Mouse (Mus musculus) 3T3-L1 (cell line): Measurements from ENCODE around the gene Nup210l.
A peak's percentile ranks its signal among the peaks of the same experiment; 100 is the strongest.

Experiments used
- DNase-seq: peaks from one replicate; pipeline ENCODE4 v3.0.0-alpha.2; 2015; ENCODE audit warnings: low read depth, low spot score

The Nup210l gene

DNA sequence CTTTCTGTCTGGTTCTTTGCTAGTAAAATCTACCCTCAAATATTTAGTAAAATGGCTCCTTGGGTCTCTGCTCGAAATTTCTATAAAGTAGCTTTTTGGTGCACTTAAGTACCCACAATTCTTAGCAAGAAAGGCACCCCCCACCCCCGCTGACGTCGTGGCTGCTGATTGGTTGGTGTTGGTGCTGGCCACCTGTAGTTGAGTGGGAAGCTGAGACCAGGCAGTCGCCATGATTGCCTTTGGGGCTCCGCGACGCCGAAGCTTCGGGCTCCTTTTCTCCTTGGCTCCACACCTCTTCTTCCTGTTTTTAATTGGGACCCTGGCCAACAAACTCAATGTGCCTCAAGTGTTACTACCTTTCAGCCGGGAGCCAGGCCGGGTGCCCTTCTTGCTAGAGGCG is at the start of gene Nup210l:
Gene Nup210l, plus strand, starts transcription at position 195 of the 400 bp plus-strand sequence.
- no peak for DNase-seq

DNA sequence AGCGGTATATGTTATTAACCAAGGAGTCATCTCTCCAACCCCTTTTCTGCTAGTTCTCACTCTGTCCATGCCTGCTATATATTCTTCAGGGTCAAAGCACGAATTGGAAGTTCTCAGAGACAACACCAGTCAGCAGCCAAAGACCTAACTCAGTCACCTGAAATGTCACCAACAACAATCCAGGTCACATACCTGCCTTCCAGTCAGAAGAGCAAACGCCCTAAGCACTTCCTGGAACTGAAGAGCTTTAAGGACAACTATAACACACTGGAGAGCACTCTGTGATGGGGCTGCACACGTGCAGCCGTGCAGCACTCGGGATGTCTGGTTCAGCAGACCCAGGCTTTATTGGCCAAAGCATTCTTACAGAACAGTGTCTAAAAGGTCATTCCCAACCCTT is 42.4 kb upstream of the Nup210l start:
- DNase-seq: no peak

DNA sequence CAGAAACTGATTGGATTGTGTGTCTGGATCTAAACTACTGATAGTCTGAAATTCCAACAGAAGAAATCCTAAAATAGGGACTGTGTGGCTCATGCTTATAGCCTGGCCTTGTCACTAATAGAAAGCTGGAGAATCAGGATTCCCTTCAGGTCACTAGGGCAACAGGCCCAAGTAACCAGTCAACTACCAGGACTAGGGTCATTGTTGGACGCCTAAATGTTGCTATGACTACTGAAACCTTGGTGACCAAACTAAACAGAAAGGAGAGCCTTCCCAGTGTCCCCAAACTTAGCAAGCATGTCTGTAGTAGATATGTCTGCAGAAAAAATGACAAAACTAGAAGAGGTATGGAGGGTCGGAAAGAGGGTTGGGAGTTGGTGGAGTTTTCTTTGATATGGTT is 41.4 kb upstream of the Nup210l start:
- DNase-seq: no peak

DNA sequence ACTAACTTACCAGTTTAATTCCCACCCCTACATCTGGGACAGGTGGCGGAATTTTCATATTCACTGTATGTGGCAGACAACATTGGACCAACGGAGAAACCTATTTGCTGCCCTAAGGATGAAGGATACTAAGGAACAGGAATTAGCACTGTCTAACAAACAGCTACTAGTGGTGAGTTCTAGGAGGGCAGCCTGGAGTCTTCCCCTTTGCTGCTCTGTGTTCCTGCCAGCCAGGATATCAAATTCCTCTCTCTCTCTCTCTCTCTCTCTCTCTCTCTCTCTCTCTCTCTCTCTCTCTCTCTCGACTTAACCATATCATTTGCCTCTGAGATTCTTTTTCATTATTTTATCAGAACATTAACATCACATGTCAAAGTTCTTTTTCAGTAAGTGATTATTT is 39.5 kb upstream of the Nup210l start:
- peak; percentile 57 for DNase-seq

DNA sequence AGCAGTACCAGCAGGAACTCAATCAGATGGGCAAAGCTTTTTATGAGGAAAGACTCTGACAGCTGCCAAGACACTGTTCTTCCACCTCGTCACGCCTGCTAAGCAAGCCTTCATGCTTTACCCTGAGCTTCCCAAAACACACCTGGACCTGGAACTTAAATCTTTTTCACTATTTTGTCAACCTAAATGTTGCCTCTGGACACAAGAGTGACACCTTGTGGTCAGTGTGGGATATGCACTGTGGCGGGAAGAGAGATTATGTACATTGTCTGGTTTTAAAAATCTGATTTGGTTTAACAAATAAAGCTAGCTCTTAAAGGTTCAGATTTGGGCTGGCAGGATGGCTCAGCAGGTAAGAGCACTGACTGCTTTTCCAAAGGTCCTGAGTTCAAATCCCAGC is 38.4 kb upstream of the Nup210l start:
- DNase-seq: peak; percentile 81

DNA sequence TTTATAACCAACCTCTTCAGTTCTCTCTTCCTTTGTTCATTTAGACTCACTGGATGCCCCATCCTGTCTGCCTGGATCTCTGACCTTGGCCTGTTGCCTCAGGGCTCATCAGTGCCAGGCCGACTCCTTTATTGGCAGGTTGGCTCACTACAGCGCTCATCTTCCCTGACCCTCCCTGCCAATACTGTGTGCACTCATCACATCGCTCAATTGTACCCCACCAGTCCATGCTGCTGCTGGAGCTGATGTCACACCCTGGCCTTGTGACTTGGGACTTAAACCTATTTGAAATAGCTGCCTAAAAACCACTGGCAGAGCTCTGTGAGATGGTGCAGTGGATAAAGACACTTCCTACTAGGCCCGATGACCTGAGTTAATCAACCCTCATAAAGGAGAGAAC is 36.1 kb upstream of the Nup210l start:
- no peak for DNase-seq

DNA sequence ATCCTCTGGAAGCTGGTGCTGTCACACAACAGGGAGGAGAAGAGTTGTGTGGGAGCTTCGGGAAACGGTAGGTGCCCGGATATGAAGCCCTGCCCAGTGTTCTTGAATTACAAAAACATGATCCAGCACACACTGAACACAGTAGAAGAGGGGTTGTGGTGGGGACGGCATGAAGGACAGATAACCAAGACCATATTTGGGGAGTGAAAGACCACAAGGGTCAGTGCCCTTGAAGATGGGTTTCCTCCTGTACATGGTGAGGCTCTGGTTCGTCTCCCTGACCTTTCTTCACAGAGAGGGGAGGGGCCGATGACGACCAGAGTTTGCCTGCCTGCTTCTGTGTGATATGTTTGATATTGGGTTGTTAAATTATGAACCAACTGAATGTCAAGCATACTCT is 34.2 kb upstream of the Nup210l start:
- DNase-seq: no peak

DNA sequence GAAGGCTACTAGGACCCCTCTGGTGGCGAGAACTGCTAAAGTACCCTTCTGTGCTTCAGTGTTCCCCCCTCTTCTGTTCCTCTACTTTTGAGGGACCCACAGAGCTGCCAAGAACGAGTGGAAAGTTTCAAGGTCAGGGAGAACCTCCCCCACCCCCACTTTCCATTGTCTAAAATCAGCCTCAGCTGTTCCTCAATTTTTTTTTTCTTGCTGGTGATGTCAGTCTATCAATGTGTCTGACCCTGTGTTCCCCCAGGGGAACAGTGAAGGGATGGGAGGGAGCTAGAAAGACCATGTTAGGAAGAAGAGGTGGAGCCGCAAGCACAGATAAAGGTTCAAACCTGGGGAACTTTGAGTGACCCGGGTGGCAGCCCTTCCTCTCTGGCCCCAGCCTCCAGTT is 31.6 kb upstream of the Nup210l start, which contains the start of gene Tpm3:
Gene Tpm3, plus strand, starts transcription at position 356 of the 400 bp plus-strand sequence.
- DNase-seq: no peak

DNA sequence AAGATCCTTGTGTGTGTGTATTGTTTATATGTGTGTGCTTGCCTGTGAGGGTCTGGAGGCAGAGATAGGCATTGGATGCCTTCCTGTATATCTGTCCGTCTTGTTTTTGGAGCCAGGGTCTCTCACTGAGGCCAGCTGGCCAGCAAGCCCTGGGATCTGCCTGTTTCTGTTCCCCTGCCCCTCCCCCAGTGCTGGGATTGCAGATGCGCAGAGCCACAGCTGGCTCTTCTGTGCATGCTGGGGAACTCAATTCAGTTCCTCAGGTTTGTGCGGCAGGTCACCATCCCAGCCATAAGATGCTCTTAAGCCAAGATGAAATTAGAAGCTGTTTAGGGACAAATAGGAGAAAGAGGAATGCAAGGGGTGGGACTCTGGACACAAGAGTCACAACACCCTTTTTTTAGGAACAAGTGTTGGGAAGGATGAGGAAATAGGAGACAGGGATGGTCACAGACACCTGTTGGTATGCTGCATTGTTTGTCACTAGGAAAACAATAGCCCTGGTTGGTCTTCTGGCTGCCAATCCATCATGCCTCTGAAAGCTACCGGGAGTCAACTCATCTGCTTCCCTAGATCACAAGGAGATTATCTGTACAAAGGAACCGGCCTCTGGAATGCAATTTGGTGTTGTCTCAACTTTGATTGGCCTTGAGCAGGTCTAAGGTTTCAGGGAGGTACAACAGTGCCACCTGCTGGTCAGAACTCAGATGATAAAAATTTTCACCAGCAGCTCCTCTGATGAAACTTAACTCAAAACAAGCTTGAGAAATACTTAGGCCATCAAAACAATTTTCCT is 26.8 kb upstream of the Nup210l start:
- DNase-seq: peak; percentile 96

DNA sequence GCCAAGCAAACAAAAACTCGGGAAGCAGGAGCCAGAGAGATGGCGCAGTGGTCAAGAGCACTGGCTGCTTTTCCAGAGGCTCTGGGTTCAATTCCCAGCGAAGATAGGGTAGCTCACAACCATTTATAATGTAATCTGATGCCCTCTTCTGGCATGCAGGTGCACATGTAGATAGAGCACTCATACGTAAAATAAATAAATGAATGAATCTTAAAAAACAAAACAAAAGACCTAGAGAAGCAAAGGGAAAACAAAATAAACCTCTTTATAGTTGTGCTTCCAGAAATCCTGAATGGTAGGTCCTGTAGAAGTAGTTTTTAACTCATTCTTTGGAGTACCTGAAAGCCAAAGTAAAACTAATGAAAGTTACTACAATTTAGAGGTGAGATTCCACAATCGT is 25.7 kb upstream of the Nup210l start:
- no peak for DNase-seq

DNA sequence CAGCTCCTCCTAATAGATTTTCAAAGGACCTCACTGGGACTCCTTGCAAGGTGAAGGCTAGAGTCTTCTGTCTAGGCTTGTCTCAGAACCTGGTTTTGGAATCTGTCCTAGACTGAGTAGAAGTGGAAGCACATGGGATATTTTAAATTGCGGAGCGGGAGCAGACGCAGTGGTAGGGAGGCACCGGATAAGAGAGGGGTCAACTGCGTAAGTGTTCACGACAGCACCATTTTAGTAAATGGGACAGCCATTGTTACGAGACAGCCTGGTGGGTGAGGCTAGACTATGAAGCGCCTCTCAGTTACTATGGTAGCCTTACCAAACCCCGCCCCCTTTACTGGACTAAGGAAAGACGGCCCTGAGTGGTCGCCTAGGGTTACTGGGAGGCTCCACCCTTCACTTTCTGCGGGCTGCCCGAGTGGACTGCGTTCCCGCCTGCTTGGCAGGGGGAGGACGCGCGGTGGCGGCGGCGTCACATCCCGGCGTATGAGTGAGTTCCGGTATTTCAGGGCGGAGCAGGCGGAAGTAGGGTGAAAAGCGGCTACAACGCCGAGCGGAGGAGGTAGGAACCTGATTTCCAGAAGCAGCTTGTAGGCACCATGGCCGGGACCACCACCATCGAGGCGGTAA is 24.7 kb upstream of the Nup210l start:
- peak; percentile 100 for DNase-seq

DNA sequence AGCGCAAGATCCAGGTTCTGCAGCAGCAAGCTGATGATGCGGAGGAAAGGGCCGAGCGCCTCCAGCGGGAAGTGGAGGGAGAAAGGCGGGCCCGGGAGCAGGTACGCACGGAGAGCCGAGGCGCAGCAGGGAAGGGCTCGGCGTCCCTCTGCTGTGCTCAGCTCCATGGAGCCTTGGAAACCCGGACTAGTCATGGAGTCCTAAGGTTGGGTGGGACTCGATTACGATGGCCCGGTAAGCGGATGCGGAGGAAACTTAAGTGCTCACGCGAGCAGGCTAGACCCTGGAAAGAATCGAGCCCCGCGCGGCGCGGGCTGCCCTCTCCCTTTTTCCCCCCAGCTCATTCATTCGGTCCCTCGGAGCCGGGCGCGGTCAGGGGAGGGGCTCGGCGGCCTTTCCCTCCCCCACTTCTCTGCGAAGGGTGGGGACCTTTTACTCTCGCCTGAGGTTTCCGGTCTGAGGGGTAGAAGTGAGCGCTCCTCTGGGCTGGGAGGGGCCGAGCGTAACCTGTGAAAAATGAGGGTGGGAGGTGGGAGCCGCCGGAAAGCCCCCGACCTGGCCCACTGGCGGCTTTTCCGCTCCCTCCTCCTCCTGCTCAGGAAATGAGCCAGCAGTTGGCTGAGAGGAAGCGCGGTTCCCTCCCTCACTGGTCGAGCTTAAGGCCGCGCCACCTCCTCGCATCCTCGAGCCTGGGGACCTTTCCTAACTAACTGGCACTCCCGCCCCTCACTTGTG is 24.0 kb upstream of the Nup210l start:
- peak; percentile 82 for DNase-seq

DNA sequence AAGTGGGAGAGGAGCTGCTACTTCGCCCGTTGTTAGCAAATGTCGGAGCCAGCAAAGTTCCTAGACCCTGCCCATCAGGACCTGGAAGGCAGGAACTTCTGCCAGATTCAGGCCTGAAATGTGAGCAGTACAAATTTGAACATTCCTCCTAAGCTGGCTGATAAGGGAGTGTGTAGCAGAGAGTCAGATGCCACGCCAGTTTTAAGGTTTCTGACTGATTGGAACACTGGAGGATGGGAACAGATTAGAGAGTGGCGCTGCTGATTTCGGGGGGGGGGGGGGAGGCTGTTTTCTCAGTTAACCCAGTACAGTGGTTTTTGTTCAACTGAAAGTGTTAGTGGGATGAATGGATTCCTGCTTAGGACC is 23.5 kb upstream of the Nup210l start:
- DNase-seq: no peak

DNA sequence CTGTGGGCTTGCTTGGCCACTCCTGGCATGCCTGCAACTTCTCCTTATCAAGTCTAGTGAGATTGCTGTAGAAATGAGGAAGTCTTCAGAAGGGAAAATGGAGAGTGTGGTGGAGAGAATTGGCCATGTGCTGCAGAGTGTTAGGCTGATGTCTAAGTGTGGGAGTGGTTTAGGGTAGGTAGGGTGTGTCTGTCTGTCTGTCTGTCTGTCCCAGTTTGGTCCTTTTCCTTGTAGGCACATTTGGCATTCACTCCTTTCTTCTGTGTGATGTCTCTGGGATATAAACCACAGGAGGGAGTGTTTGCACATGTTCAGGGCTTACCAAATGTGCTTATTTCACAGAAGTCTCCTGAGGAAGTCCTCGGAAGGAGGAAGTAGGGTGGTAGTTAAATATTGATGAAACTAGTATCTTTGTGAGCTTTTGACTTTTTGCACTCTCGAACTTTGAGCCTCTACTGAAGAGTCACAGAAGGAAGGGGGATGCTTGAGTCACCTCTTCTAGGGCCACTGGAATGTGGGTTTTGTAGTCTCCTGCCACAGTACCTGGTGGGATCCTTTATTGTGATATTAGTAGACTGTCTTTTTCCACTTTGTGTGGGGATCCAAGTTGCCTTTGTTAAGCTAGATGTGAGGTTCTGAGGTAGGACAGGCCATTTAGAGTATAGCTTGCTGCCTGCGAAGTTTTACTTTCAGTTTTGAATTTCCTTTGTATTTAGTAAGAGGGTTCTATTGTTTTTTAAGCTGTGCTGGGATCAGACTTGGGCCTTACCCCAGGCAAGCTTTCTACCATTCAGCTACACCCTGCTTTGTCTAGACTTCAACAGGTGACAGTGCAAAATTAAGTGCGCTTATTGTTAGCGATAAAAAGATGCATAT is 22.3 kb upstream of the Nup210l start:
- peak; percentile 61 for DNase-seq

DNA sequence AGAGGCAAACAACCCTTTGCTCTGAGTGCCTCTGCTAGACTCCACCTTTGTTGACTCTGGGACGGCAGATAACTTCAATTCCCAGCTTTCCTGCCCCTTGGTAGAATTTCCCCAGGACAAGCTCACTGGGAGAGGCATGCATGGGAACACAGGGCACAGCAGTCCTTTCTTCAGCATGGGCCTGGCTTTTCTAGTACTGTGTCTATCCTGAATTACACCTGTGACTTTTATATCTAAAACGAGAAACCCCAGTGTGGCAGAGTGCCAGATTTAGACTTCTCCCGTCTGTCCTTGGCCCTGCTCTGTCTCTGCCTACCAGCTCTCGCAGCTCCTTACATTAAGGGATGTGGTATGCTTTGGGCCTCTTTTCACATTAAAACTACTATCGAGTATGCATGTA is 20.9 kb upstream of the Nup210l start:
- no peak for DNase-seq

DNA sequence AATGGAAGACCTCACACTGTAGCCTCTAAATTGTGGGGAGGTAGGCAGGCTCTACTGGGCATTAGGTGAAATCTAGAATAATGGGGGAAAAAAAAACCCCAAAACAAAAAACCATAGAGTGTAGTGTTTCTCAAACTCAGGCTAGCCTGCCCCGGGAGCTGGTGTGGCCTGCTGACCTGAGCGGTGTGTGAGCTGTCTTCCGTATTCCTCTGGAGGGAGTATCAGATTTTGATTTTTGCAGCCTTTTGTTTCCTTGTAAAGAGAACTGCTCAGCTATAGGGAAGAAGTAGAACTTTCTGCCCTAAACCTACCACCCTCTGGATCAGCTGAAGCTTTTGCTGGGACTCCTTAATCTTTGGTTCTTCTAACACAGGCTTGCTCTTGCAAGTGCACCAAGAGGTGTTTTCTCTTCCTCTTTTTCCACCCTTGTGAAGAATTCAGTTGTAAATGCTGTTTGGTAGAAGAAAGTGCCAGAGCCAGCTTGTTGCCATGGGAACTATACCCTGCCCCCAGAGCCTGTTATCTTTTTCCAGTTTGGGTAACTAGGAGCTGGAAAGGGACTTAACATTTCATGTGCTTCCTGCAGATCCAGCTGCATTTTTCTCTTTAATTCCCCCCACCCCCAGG is 20.1 kb upstream of the Nup210l start:
- DNase-seq: peak; percentile 26

DNA sequence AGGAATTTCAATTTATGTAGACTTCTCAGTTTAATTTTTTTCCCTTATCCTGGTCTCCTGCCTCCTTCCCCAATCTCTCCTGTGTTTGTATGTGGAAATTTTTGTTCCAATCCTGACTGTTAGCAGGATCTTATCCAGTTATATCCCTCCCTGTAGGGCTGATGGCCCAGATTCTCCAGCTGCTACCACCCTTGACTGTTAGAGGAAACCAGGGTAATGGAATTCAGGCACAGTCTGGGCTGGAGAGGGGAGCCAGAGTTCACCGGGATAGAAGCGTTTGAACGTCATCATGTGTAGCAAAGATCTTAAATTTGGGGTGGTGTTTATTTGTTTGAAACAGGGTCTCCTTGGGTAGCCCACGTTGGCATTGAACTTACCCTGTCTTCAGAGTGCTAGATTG is 19.1 kb upstream of the Nup210l start:
- DNase-seq: peak; percentile 21

DNA sequence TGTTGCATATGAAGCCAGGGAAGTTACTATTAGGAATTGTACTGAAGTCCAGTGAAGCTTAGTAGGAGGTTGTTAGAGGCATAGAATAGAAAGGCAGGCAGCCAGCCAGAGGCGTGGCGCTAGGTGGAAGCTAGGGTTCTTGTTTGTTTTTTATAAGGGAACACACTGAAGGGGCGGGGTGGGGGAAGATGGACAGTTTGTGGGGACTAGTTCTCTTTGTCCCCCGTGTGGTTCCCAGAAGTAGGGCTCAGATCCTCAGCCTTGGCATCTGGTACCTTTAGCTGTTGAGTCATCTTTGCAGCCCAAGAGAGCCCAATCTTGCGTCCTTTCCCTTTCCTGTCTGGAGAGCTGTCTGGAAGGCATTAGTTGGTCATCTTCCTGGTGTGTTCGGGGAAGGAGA is 18.7 kb upstream of the Nup210l start:
- DNase-seq: peak; percentile 78

DNA sequence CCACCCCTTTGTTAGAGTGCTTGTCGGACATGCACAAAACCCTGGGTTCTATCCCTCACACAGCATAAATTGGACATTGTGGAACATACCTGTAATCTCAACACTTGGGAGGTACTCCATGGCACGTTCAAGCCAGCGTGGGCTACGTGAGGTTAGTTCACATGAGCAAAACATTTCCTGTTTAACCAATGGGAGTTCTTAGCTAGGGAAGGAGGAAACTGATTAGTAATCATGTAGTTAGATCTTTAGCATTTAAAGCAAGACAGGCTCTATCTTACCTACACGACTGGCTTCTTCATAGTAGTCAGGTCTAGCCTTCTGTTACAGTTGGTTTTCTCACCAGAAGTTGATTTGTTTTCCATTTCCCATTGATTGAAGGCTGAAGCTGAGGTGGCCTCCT is 17.9 kb upstream of the Nup210l start:
- no peak for DNase-seq

DNA sequence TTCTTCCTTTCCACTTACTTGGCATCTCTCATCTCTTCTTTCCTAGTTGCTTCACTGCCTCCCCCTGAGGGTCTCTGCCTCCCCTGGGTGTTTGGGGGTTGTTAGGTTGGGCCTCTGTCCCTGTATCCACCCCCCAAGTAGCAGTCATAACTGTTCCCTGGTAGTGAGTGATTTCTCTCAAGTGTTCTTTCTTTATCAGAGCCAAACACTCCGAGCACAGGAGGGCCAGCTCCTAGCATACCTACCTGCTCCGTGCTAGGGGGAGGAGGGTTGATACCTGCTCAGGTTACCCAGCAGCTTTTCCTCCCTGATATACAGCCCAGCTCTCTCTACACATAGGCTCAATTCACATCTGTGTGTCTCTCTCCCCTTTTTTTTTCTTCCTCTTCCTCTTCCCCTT is 15.3 kb upstream of the Nup210l start:
- DNase-seq: no peak

DNA sequence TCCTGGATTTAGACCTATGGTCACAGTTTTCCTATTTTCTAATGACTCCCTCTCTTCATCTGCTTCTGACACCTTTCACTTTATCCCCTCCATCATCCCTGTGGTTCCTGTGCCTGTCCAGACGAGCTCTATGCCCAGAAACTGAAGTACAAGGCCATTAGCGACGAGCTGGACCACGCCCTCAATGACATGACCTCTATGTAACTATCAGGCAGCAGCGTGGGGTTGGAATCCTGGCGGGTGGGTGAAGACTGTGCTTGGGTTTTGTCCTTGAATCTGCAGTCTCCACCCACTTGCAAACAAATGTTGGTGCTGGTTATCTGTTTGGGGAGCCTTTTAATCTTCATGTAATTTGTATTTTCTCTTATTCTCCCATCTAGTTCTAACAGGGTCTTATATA is 13.0 kb upstream of the Nup210l start:
- no peak for DNase-seq
